Mouse (Mus musculus): ENCODE measurements at regions not wholly inside any gene's neighbourhood (a gene's known extent, or its start where the extent isn't known, plus 50 kb on each side); places are given as distances from the start of the nearest gene placed in this dataset.

DNA sequence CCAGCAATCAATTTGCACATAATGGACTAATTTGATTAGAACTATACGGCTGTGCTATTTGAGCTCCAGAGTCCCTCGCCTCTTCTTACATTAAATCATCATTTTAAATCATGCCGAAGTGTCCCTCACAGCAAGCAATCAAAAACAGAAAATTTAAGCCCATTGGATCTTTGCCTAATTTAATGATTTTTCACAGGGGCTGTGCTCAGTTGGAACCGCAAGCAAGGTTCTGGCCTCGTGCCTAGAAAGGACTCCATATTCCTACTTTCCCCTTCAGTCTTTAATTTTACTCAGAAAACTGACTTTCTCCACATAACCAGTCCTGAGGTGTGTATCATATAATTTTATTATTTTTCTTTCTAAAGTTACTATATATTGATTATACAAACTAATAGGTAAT, 339.8 kb downstream of the Wdr72 start:
- no peak for TF ChIP-seq CTCF (conservative IDR thresholded peaks at IDR 0.05; ENCODE audit: low read length)
- TF ChIP-seq NANOG (IDR thresholded peaks at IDR 0.05; ENCODE audit: borderline replicate concordance, low read length) = no peak
